Mouse (Mus musculus) heart, embryonic 11.5 days (tissue): ENCODE measurements around the gene Vsig10l. TPM values are rescaled to one million over a fixed set of nuclear protein-coding genes. Genes with fewer than 3 reads are reported as not detected.
A peak's percentile ranks its signal among the peaks of the same experiment; 100 is the strongest.

Source experiments
- ATAC-seq: fragments of 200-750 bp; cut with Nextera tagmentation; replicated peaks from 2 replicates; pipeline ENCODE4 v1.8.0; 2017; ENCODE audit warnings: moderate library complexity; ENCODE audit not compliant: insufficient number of reproducible peaks, low FRiP score, low TSS enrichment
- H3K27ac ChIP-seq: fragments of 300-500 bp; sonication (generic); 2 replicates; pipeline ENCODE4 v1.5.1; 2014; ENCODE audit warnings: mild to moderate bottlenecking, low read depth, low read length
- H3K27me3 ChIP-seq: fragments of 300-500 bp; sonication (generic); 2 replicates; pipeline ENCODE4 v1.6.1; 2014; ENCODE audit warnings: mild to moderate bottlenecking, low read length, mixed read lengths; ENCODE audit not compliant: control insufficient read depth, insufficient read depth
- H3K36me3 ChIP-seq: fragments of 300-500 bp; sonication (generic); 2 replicates; pipeline ENCODE4 v1.6.1; 2014; ENCODE audit warnings: mild to moderate bottlenecking, low read length, moderate library complexity, mixed read lengths; ENCODE audit not compliant: control insufficient read depth, insufficient read depth
- H3K4me1 ChIP-seq: fragments of 300-500 bp; sonication (generic); 2 replicates; pipeline ENCODE4 v1.6.1; 2014; ENCODE audit warnings: low read length; ENCODE audit not compliant: control insufficient read depth, insufficient read depth
- H3K4me2 ChIP-seq: fragments of 300-500 bp; sonication (generic); 2 replicates; pipeline ENCODE4 v1.6.1; 2014; ENCODE audit warnings: mild to moderate bottlenecking, moderate library complexity
- H3K4me3 ChIP-seq: fragments of 300-500 bp; sonication (generic); 2 replicates; pipeline ENCODE4 v1.5.1; 2014; ENCODE audit warnings: low read depth, low read length
- H3K9ac ChIP-seq: fragments of 300-500 bp; sonication (generic); 2 replicates; pipeline ENCODE4 v1.6.1; 2014; ENCODE audit warnings: mild to moderate bottlenecking, low read depth, low read length, moderate library complexity
- H3K9me3 ChIP-seq: fragments of 300-500 bp; sonication (generic); replicated peaks from 2 replicates; pipeline ENCODE4 v1.6.1; 2016; ENCODE audit warnings: low read length; ENCODE audit not compliant: control insufficient read depth
- WGBS: fragments of 180-500 bp; shearing (Covaris S2); extraction: QIAGEN DNeasy Blood & Tissue Kit; methylation state at CpG from one replicate; pipeline ENCODE4 v1.1.7; 2014; ENCODE audit not compliant: insufficient replicate concordance; 5-methylcytosine and 5-hydroxymethylcytosine counted together
- polyA plus RNA-seq: library from polyadenylated mRNA; unstranded; fragments of >200 nt; fragmentation: Nextera tagmentation; extraction: Ambion mirVana; gene quantifications from 2 replicates; pipeline ENCODE4 v1.2.1, GENCODE M21; 2014

The Vsig10l gene
- polyA plus RNA-seq, 1 experiment from 2014 or later: 1.9 TPM

DNA sequence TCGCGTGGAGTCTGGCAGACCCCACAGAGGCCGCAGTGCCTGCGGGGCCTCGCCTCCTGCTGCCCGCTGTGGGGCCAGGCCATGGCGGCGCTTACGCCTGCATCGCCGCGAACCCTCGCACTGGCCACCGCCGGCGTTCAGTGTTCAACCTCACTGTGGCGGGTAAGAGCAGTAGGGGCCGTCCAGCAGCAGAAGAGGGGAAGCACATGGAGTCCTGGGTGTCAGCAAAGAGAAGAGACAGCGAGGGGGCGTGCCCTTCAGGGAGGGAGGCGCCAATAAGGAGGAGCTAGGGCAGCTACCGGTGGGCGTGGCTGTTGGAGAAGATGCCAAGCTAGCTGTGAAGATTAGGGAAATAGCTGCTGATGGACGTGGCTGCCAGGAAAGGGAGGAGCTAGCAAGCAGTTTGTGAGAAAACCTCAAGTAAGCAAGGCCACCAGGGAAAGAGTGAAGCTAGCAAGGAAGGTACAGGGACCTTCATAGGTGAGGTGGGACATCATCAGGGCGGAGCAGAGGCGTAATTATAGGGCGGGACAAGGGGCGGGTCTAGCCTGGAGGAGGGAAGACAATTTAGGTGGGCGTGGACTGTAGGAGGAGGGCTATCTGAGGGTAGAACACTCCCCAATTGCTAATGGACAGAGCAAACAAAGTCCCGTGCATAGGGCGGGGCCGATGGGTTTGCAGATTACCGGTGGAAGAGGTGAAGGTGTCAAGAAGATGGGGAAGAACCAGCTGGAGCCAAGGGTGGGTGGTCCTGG, 2.6 kb downstream of the Vsig10l start:
- ATAC-seq: peak; percentile 85
- under 1% methylated on average over 33 of the region's 33 CpGs for WGBS
- Histone ChIP-seq H3K36me3 (no peaks in the 10 kb centered on the region), H3K27ac (no peak overlapping the region), H3K4me1 (peaks cover 5% of the 10 kb centered on the region; the same call in 1 of the 2 replicates), H3K27me3 (peaks cover 21% of the 10 kb centered on the region), H3K9ac (peak overlapping the region; percentile 61), H3K4me2 (peak overlapping the region; percentile 82), H3K4me3 (peak overlapping the region; percentile 47), H3K9me3 (no peaks in the 10 kb centered on the region)

DNA sequence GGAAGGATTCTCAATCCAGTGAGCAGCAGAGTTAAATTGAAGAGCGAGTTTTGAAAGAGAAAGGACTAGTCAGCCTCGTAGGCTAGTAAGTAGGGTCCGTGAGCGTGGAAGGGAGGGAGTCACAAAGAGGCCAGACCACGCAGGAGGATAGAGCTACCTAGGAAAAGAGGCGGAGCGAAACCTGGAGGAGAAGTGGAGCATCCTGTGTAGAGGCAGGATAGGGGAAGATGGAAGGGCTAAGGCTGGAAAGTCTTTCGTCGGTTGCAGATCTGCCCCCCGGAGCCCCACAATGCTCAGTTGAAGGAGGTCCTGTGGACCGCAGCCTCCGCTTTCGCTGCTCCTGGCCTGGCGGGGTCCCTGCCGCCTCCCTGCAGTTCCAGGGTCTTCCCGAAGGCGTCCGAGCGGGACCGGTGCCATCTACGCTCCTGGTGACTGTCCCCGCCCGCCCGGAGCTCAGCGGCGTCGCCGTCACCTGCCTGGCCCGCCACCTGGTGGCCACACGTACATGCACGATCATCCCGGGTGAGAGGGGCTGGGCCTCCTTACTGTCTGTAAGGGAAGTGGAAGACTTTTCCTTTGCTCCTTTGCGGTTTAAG, 3.2 kb downstream of the Vsig10l start:
- peak overlapping the region; percentile 82 for H3K4me2 ChIP-seq
- H3K4me1 ChIP-seq: peaks cover 5% of the 10 kb centered on the region; the same call in 1 of the 2 replicates
- peak overlapping the region; percentile 49 for H3K9ac ChIP-seq
- H3K27me3 ChIP-seq: peaks cover 21% of the 10 kb centered on the region
- peak; percentile 27 for ATAC-seq
- no peaks in the 10 kb centered on the region for H3K9me3 ChIP-seq
- peak overlapping the region; percentile 47 for H3K4me3 ChIP-seq
- no peak overlapping the region for H3K27ac ChIP-seq
- H3K36me3 ChIP-seq: no peaks in the 10 kb centered on the region
- WGBS: 1% methylated on average over 33 of the region's 33 CpGs

DNA sequence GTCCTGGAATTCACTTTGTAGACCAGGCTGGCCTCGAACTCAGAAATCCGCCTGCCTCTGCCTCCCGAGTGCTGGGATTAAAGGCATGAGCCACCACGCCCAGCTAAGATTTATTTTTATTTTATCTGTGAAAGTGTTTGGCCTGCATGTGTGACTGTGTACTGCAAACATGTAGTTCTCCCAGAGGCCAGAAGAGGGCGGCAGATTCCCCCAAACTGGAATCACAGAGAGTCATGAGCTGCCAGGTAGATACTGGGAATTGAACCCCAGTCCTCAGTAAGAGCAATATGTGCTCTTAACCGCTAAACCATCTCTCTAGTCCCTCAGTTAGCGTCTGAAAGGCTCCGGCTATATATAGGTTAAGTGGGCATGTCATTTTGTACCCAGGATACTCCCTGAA, 7.4 kb downstream of the Vsig10l start:
- no peak for ATAC-seq

DNA sequence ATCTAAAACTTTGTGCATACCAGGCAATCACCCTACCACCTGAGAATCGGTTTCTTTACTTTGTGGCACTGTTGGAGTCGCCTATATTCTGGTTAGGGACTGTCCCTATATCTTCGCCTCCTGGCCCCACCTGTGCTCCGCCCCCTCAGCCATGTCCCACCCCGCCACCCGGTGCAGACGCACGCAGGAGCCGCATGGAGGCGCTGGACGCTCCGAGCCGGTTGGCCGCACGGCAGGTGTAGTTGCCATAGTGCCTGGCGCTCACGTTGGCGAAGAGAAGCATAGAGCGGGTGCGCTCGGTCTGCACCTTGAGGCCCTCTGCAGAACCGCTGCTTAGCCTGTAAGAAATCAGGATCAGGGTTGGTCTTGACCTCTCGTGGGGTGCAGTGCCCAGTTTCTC, 12.8 kb downstream of the Vsig10l start:
- H3K9me3 ChIP-seq: no peaks in the 10 kb centered on the region
- H3K27me3 ChIP-seq: peaks cover 51% of the 10 kb centered on the region
- no peaks in the 10 kb centered on the region for H3K36me3 ChIP-seq
- H3K9ac ChIP-seq: no peak overlapping the region
- WGBS: 8% methylated on average over 23 of the region's 23 CpGs
- H3K4me3 ChIP-seq: no peak overlapping the region
- no peak overlapping the region for H3K27ac ChIP-seq
- H3K4me2 ChIP-seq: peak overlapping the region; percentile 6; the same call in 1 of the 2 replicates
- no peak for ATAC-seq
- H3K4me1 ChIP-seq: no peaks in the 10 kb centered on the region

More for the DNA sequence above, 7.4 kb downstream of the Vsig10l start:
- Histone ChIP-seq H3K27ac (no peak overlapping the region), H3K4me2 (no peak overlapping the region), H3K4me3 (no peak overlapping the region), H3K9me3 (no peaks in the 10 kb centered on the region), H3K9ac (no peak overlapping the region), H3K4me1 (no peaks in the 10 kb centered on the region), H3K27me3 (peaks cover 14% of the 10 kb centered on the region), H3K36me3 (no peaks in the 10 kb centered on the region)
- WGBS: 40% methylated on average over 8 of the region's 8 CpGs

DNA sequence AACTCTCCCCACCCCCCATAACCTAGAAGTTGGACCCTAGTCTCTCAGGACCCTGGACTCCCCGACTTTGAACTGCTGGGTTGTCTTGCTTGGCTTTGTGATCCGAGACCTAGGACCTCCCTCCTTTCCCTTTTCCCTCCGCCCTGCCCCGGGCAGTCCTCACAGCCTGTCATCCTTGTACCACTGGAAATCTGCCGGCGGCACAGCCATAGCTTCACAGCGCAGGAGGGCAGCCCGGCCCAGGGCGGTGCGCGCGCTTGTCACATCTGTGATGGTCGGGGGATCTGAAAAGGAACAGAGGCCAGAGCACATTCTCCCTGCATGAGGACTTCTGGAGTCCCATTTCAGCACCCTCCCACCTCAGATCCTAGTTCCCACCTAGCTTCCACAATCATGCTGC, 13.4 kb downstream of the Vsig10l start:
- H3K4me2 ChIP-seq: peak overlapping the region; percentile 37
- peaks cover 51% of the 10 kb centered on the region for H3K27me3 ChIP-seq
- no peak overlapping the region for H3K27ac ChIP-seq

DNA sequence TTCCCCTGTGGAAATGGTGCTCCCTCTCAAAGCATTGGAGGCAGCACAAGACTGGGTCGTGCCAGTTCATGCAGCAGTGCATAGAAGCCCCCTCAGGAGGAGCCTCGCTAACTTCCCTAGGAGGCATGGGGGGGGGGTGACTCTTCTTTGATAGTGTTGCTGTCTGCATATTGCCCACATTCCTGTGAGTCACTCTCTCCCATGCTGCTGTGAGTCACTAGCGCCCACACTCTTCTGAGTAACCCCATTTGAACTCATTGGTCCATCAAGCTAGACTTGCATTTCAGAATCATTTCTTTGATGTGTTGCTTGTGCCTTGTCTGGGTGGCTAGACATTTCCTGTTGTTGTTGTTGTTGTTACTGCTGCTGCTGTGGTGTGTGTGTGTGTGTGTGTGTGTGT, 18.2 kb downstream of the Vsig10l start:
- ATAC-seq: no peak
- H3K36me3 ChIP-seq: no peaks in the 10 kb centered on the region
- H3K9me3 ChIP-seq: no peaks in the 10 kb centered on the region
- no peaks in the 10 kb centered on the region for H3K4me1 ChIP-seq
- no peak overlapping the region for H3K4me3 ChIP-seq
- H3K9ac ChIP-seq: no peak overlapping the region
- 50% methylated on average over 3 of the region's 3 CpGs for WGBS
- H3K27ac ChIP-seq: no peak overlapping the region
- peaks cover 28% of the 10 kb centered on the region for H3K27me3 ChIP-seq
- no peak overlapping the region for H3K4me2 ChIP-seq

More for the DNA sequence above, 13.4 kb downstream of the Vsig10l start:
- no peak for ATAC-seq
- 5% methylated on average over 13 of the region's 13 CpGs for WGBS
- Histone ChIP-seq H3K9ac (no peak overlapping the region), H3K36me3 (no peaks in the 10 kb centered on the region), H3K4me3 (no peak overlapping the region; the same call in 1 of the 2 replicates), H3K4me1 (no peaks in the 10 kb centered on the region), H3K9me3 (no peaks in the 10 kb centered on the region)

DNA sequence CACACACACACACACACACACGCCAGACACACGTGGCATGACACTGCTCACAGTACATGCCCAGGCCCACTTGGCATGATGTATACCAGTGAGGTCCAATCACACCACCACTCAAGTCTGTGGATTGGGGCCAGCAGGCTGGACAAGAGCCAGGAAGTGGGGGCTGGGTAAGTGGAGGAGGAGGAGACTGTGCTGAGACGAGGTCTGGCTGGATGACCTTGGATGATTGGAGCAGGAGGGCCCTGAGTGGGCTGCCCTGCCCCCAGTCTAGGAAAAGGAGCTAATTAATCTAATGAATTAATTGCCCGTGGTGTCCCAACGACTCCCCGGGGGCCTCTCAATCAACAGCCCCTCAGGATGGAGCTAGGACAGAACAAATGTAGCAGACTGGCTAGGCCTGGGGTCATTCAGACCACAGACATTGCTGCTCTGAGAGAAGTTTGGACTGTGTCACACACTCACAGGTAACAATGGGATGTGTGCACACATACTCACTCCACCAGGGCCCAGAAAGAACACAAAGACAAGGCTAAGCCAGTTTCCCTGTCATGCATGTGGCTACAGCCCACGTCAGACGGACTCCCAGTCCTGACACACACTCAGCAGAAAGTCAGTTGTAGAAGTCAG, 19.3 kb downstream of the Vsig10l start:
- 0 out of 2 replicates have a peak, but pooled peaks have one; percentile 37 for ATAC-seq
- Histone ChIP-seq H3K27ac (no peak overlapping the region), H3K4me2 (no peak overlapping the region), H3K4me1 (no peaks in the 10 kb centered on the region), H3K9ac (no peak overlapping the region), H3K9me3 (no peaks in the 10 kb centered on the region), H3K36me3 (no peaks in the 10 kb centered on the region), H3K4me3 (no peak overlapping the region), H3K27me3 (peaks cover 18% of the 10 kb centered on the region)
- WGBS: 60% methylated on average over 8 of the region's 8 CpGs

DNA sequence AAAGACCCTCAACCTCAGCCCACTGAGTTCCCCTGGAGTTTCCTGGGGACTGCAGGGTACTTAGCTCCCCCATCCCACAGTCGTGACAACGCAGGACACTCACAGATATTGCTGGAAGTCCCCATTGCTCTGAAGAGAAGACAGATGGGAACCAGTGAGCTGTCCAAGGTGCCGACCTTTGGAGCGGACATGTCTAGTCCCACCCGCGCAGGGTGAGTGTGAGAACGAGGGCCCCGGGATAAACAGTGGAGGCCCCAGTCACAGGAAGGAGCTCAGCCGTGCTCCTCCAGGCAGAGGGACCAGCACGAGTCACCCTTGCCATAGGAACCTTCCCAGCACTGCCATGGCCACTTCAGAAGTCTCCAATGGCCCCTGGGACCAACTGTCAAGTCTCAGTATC, 20.3 kb downstream of the Vsig10l start:
- no peak overlapping the region for H3K27ac ChIP-seq
- H3K9ac ChIP-seq: no peak overlapping the region
- no peak overlapping the region for H3K4me2 ChIP-seq
- H3K9me3 ChIP-seq: no peaks in the 10 kb centered on the region
- ATAC-seq: no peak
- no peaks in the 10 kb centered on the region for H3K36me3 ChIP-seq
- peaks cover 13% of the 10 kb centered on the region for H3K27me3 ChIP-seq
- 4% methylated on average over 10 of the region's 10 CpGs for WGBS
- no peaks in the 10 kb centered on the region for H3K4me1 ChIP-seq
- no peak overlapping the region for H3K4me3 ChIP-seq
